Mouse (Mus musculus): ENCODE measurements around the gene Gm49355.
"Not testable (repeated sequence)": the region's sequence is repeated elsewhere in the genome, so short reads cannot be mapped to it uniquely, and the experiment has no call there.

Gm49355 gene

GRCm38 (mm10) chr14:12283641-12284040 is at the start of gene Gm49355:
Gene Gm49355, plus strand, starts transcription at chr14:12283976.
- in situ Hi-C loops (cut with MboI, MseI), result no loop called here

DNA sequence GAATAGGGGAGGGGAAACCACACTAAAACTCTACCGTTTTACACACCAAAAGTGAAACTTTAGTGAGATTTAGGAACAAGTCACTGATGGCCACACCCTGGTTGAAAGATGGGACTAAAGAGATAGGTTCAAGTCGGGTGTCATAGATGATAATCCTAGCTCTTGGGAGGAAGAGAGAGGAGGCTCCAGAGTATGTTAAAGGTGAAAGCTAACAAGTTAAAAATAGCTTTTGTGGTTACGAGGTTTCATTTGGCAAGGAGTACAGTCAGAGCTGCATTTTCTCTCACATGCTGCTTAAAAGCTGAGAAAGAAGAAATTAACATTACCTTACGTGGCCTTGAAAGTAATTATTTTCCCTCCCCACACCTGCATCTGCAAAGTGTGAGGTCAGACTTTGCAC is 40.0 kb upstream of the Gm49355 start:
- in situ Hi-C loops (cut with MboI, MseI), result no loop called here

DNA sequence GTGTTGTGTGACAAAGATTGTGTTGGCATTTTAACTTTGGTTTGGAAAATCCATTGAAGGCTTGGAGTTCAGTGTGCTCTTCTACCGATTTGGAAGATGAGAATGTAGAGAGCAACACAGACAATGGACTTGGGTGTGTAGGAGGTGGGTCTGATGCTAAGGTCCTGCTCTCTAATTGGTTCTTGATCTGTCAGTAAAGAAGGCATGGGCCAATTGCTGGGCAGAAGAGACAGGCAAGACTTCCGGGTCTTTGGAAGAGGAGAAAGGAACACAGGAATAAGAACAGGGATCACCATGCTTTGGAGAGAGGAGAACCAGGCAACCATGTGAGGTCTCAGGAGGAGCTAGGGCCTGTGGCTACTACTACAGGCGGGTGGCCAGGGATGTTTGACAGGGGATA is 7.7 kb upstream of the Gm49355 start:
- in situ Hi-C loops (cut with MboI, MseI), result loop anchor here (10.0 kb wide), 1 partner anchor 1881 kb away; no protein-coding TSS in a partner anchor

GRCm38 (mm10) chr14:12284141-12284912 is 551 bp downstream of the Gm49355 start, which contains the start of gene 3830406C13Rik:
Gene 3830406C13Rik, plus strand, starts transcription at chr14:12284173.
- in situ Hi-C loops (cut with MboI, MseI), result no loop called here

- in situ Hi-C loops (cut with MboI, MseI), result not testable (repeated sequence)
Measured at GRCm38 (mm10) chr14:12289747-12290146, 6.0 kb downstream of the Gm49355 start.

DNA sequence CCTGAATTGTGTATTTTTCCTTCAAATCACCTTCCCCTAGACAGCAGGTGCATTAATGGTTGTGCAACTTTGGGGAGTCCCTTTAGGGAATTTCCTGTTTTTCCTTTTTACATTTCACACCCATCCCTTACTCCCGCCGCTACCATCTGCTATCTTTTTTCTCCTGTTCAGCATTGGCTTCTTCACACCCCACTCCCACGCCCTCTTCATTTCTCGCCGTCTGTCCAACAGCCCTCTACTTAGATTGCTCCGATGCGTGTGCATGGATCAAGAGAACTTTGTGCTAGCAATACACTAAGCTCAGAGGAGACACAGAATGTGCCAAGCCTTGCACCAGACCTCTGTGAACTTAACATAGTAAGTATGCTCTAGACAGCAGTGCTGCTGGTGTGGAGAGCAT is 12.6 kb downstream of the Gm49355 start:
- in situ Hi-C loops (cut with MboI, MseI), result no loop called here

GRCm38 (mm10) chr14:12299171-12299570 is 15.4 kb downstream of the Gm49355 start:
- in situ Hi-C loops (cut with MboI, MseI), result no loop called here

- in situ Hi-C loops (cut with MboI, MseI), result no loop called here
Measured at GRCm38 (mm10) chr14:12299654-12300053, 15.9 kb downstream of the Gm49355 start.

DNA sequence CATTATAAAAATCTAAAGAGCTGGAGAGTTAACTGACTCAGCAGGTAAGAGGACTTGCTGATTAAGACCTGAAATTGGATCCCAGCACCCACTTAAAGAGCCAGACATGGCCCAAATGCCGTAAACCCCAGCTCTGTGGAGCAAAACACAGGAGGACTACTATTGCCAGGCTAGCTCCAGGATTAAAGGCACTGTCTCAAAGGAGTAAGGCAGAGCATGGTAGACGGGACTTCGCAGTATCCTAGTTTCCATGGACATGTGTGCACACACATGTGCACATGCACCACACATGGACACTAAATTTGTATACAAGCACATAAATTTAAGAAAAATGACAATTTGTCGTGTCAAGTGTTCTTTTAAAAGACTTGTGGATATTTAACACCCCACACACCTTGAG is 16.5 kb downstream of the Gm49355 start:
- in situ Hi-C loops (cut with MboI, MseI), result no loop called here

- in situ Hi-C loops (cut with MboI, MseI), result no loop called here
Measured at GRCm38 (mm10) chr14:12300677-12301076, 16.9 kb downstream of the Gm49355 start.

DNA sequence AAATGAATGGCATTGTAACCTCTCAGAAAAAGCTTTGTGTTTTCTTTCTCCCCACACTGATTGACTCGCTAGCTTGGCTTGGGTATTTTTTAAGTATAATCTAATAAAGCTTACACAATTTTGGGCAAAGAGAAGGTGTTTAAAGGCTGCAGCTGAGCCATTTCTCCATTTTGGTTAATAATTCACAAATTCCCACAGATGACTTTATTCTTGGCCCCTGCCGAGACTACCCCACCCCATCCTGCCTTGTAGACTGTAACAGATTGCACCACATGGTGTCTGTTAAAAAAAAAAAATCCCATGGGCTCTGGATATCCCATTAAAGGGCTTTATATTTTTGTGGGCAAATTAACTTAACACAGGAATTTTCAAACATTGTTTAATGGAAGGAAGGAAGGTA is 19.3 kb downstream of the Gm49355 start:
- in situ Hi-C loops (cut with MboI, MseI), result no loop called here

DNA sequence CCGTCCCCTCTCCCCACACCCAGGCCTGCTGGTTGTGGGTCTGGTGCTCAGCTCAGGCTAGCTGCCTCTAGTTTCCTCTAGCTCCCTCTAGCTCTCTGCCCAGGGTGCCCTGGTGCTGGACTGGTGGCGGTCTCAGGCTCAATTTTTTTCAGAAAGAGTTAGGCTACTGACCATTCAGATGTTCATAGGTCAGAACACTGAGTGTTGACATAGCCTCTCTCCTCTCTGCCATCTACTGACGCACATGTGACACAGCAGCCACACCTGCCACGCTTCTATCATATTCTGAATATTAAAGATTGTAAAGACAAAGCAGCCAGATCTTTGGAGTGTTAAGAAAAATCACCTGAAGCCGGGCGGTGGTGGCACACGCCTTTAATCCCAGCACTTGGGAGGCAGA is 49.8 kb downstream of the Gm49355 start:
- in situ Hi-C loops (cut with MboI, MseI), result no loop called here

DNA sequence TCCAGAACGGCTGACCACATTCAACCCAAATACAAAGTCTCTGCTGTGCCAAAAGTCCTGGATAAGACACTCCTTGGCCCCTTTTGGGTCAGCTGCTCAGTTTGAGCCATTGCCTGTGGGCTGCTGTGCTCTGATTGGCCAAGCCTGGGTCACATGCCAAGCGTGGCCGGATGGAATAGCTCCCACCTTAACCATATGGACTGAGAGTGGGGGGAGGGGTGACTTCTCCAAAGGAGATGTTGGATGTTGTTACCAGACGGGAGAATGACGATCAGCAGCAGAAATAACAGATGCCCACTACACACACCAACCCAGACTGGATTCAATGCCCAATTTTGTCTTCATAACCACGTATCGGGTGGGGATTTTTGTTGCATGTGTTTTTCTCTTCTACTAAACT is 51.1 kb downstream of the Gm49355 start:
- in situ Hi-C loops (cut with MboI, MseI), result no loop called here

DNA sequence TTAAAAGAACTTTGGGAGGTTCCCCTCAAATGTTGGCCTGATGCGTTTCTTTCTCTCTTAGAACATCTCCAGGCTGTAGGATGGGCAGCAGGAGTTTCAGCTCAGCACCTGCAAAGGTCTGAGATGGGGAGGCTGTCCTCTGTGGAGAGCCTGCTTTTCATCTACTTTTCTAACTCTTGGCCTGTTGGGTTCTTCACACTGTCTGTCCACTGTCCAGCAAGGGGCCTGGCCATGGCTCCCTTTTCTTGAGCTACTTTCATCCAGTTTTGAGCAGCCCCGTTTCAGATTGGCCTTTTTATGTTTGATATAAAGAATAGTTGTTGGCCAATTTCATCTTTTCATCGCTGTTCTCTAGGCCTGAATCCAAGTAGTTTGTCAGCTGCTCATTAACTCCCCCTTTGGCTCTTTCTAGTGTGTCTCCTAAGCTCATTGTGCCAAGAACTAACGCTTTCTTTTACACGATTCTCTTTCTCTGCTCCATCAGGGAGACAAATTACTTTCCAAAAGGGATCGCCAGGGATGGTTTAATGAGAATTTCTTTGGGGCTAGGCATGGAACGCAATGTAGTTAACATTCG is 53.7 kb downstream of the Gm49355 start:
- in situ Hi-C loops (cut with MboI, MseI), result no loop called here

DNA sequence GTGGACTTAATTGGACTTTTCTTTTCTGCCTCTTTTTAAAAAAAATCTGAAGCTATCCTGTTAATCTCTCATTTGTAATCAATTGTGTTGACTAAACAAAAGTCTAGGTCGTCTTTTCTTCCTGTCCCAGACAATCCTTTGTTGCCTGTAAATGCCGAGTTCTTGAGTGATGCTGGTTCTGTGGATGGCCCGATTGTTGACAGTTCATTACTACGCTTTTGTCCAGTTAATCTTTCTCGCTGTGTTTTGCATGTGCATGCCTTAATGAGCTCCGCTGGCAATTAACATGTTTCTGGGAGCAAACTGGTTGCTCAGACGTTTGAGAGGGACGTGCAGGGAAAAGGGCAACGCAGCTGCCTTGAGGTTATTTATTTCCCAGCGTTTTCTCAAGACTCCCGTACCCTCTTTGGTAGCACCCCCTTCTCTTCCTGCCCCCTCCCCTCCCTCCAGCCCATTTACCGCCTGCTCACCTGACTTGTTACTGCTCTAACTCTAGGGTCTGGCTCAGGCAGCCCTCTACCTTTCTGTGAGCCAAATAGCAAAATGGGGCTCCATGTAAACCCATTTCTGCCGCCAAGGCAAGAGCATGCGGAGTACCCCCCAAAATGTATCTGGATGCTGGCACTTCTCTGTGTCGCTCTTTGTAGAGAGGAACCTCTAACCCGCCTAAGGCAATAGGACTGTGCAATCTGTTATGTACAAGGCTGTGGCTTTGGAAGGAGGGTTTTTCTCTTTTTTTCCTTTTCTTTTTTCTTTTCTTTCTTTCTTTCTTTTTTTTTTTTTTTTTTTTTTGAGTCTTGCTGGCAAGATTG is 54.4 kb downstream of the Gm49355 start:
- in situ Hi-C loops (cut with MboI, MseI), result no loop called here

GRCm38 (mm10) chr14:12338811-12339565 is 55.2 kb downstream of the Gm49355 start:
- in situ Hi-C loops (cut with MboI, MseI), result no loop called here

- in situ Hi-C loops (cut with MboI, MseI), result no loop called here
Measured at GRCm38 (mm10) chr14:12340238-12341074, 56.7 kb downstream of the Gm49355 start.

DNA sequence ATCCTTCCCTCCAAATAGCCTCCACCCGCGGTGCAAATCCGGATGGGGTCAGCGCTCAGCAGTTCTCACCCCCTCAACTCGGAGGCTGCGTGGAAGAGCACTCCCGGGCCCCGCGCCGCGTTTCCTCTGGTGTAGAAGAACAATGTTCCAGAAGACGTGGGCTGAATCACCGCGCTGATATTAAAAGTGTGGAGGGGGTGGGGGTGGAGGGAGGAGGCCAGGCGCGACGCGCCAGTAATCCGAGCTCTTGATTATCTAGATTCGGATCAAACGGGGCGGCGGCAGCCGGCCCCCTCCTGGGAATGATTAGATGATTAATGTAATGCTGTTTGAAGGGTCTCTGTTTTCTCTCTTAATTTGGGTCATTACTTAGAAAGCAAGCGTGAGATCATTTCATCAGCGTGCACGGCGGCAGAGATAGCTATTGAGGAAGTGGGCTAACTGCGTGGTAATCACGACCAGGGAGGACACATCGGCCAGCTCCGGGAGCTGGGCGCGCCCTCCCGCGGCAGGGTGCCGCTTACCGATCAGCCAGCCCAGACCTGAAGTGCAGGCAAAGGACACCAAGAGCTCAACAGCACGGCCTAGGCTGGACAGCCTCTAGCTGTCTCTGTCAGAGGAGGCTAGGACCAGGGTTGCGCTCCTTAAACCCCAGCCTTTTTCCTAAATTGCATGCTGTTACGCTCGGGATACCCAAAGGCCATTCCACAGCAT is 57.5 kb downstream of the Gm49355 start:
- in situ Hi-C loops (cut with MboI, MseI), result no loop called here

GRCm38 (mm10) chr14:12341789-12342457 is 58.1 kb downstream of the Gm49355 start:
- in situ Hi-C loops (cut with MboI, MseI), result no loop called here
